Mouse (Mus musculus) adrenal gland, postnatal 25 days (tissue): Measurements from ENCODE around the gene Gm648. TPM values are rescaled to one million over a fixed set of nuclear protein-coding genes. Genes with fewer than 3 reads are reported as not detected.
"Not testable (repeated sequence)": the region's sequence is repeated elsewhere in the genome, so short reads cannot be mapped to it uniquely, and the experiment has no call there.

ENCODE experiments used
- DNase-seq: peaks from one replicate; pipeline ENCODE4 v3.0.0; 2021; ENCODE audit warnings: mixed read lengths
- long read RNA-seq: library from polyadenylated mRNA; stranded (forward); transcript quantifications from one replicate; pipeline ENCODE4 v2.0.0, GENCODE M21; 2021
- microRNA-seq, 2 experiments: library from miRNA; unstranded; fragments of <30 nt; microRNA quantifications; one replicate each; pipeline ENCODE4 v1.2.0; 2021
- total RNA-seq: library from RNA; stranded (reverse); gene quantifications from 2 replicates; pipeline ENCODE4 v1.2.3, GENCODE M21; 2021

Gm648 gene
- not detected in 2 replicates for total RNA-seq
- long read RNA-seq, result 0 reads

DNA sequence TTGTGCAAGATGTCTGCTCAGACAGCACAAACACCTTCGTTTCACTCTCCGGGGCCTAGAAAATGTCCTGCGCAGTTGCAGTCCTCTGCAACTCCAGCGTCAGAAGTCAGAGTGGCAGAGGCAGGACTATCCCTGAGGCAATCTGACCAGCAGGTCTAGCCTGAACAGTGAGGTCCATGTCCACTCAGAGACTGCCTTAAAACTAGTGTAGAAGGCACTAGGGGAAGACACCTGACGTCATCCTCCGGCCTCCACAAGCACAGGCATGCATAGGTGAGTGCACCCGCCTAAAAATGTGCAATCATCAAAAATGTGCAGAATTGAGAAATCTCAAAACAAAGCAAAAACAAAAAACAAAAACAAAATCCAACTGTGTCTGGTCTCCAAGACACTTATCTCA is at the start of gene Gm648:
TSS of gene Gm648 (minus strand) at position 101 of the 400 bp plus-strand sequence.
- no peak for DNase-seq

- DNase-seq, result peak; percentile 88
Measured at GRCm38 (mm10) chrX:56597887-56598640, 48.7 kb upstream of the Gm648 start, which contains the start of gene Mmgt1. Gene Mmgt1, minus strand, starts transcription at chrX:56598069.

GRCm38 (mm10) chrX:56597219-56597886 is 47.9 kb upstream of the Gm648 start:
- peak; percentile 5 for DNase-seq

- DNase-seq, result no peak
Measured at GRCm38 (mm10) chrX:56578200-56578599, 28.8 kb upstream of the Gm648 start.

- peak; percentile 8 for DNase-seq
Measured at GRCm38 (mm10) chrX:56572465-56572864, 23.1 kb upstream of the Gm648 start.

GRCm38 (mm10) chrX:56553584-56553983 is 4.2 kb upstream of the Gm648 start:
- DNase-seq, result no peak

DNA sequence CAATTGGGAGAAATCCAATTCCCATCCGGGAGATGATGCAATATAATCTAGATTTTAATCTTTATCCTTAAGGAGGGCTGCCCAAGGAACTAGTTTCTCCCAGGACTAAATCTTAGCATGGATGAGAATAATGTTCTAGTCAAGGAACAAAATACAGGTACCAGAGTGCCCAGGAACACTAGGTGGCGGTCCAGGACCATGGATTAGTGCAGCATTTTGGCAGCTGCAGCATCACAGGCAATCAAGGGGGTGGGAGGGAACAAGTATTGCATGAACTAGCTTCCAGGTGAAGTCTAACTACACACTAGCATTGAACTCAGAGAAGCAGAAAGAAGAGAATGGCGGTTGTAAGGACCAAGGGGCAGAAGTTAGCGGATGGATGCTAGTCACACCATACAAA is 12.2 kb downstream of the Gm648 start:
- peak; percentile 2 for DNase-seq

GRCm38 (mm10) chrX:56531266-56531665 is 18.1 kb downstream of the Gm648 start:
- peak; percentile 66 for DNase-seq

GRCm38 (mm10) chrX:56524442-56524841 is 25.0 kb downstream of the Gm648 start, which contains the start of gene Gm10477:
Gene Gm10477, plus strand, starts transcription at chrX:56524742.
- DNase-seq, result not testable (repeated sequence)

GRCm38 (mm10) chrX:56497241-56497640 is 52.2 kb downstream of the Gm648 start:
- peak; percentile 63 for DNase-seq

Small RNA genes lying within 50 kb of the gene (microRNA-seq; reads per million reads assigned to microRNA genes)
- 0.69 to 0.71 reads per million in 2 experiments for gene Mir5116

Other genes with a start within 250 kb of the Gm648 start
- gene Zfp449, start 203.2 kb downstream of the Gm648 start, total RNA-seq, result 4.0 and 4.4 TPM in 2 replicates
- gene Smim10l2a, start 175.0 kb downstream of the Gm648 start, total RNA-seq, result 0.38 and 1.0 TPM in 2 replicates
- gene Gm2174, start 101.6 kb downstream of the Gm648 start, total RNA-seq, result not detected in 2 replicates
- gene Ints6l, start 94.7 kb downstream of the Gm648 start, total RNA-seq, result 29.0 and 29.9 TPM in 2 replicates
- not detected in 2 replicates for gene Gm10477, start 24.9 kb downstream of the Gm648 start, total RNA-seq
- 28.6 and 31.7 TPM in 2 replicates for gene Mmgt1, start 48.5 kb upstream of the Gm648 start, total RNA-seq
- 25.7 and 29.0 TPM in 2 replicates for gene Slc9a6, start 60.2 kb upstream of the Gm648 start, total RNA-seq
- 27.7 and 30.6 TPM in 2 replicates for gene Fhl1, start 182.2 kb upstream of the Gm648 start, total RNA-seq